Mouse (Mus musculus): ENCODE data around the gene Trim34b. TPM values are rescaled to one million over a fixed set of nuclear protein-coding genes. Genes with fewer than 3 reads are reported as not detected.

Trim34b gene
- total RNA-seq (2023), result 1 to 10 TPM; 1.5 to 1.6 TPM

GRCm38 (mm10) chr7:104329171-104329570 is at the start of gene Trim34b:
Gene Trim34b, plus strand, starts transcription at chr7:104329471.

GRCm38 (mm10) chr7:104287576-104288443 is 41.5 kb upstream of the Trim34b start, which contains the start of gene Trim5:
Gene Trim5, minus strand, starts transcription at chr7:104288094.

DNA sequence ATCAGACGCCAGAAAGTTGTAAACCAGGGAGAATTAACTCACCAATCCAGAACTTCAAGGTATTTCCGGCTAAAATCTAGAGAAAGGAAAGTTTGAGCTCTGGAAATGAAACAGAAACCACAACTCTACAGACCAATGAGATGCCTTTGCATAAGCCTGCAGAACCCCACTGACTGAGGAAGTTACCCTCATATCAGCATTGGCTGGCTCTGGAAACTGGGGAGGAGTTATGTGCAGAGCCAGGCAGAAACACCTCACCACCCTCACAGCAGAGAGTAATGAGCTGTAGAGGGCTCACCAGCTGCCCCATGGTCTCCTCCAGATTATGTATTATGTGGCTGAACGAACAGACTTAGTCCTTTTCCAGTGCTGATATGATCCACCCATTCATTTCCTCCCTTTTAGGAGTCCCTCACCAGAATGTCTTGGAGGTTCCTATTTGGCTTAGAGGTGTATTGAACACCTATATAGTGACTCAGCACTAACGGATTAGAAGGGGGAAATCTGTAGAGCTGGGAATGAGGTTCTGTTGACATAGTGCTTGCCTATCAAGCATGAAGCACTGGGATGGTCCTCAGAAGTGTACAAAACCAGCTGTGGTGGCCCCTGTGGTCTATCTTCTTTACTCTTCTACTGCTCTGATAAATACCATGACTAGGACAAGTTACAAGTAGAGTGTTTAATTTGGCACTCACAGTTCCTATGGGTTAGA is 13.7 kb upstream of the Trim34b start, which contains the start of gene Trim12a:
Gene Trim12a, minus strand, starts transcription at position 98 of the 712 bp plus-strand sequence.

GRCm38 (mm10) chr7:104352717-104353599 is 23.7 kb downstream of the Trim34b start, which contains the start of gene Trim12c:
Gene Trim12c, minus strand, starts transcription at chr7:104353362.

GRCm38 (mm10) chr7:104369736-104370414 is 40.6 kb downstream of the Trim34b start, which contains the start of gene Trim30b:
Gene Trim30b, minus strand, starts transcription at chr7:104369884.

Other genes starting within 250 kb of the Trim34b start
- gene Olfr645, start 244.0 kb upstream of the Trim34b start, total RNA-seq (2023), result not detected
- gene Olfr646, start 224.6 kb upstream of the Trim34b start, total RNA-seq (2023), result not detected
- gene Ubqln5, start 199.6 kb upstream of the Trim34b start, total RNA-seq (2023), result not detected
- gene Olfr643, start 192.1 kb upstream of the Trim34b start, total RNA-seq (2023), result not detected
- gene Ubqln3, start 186.2 kb upstream of the Trim34b start, total RNA-seq (2023), result not detected
- gene Ubqlnl, start 178.9 kb upstream of the Trim34b start, total RNA-seq (2023), result not detected
- gene Olfm5, start 164.6 kb upstream of the Trim34b start, total RNA-seq (2023), result not detected
- gene Olfr648, start 146.1 kb upstream of the Trim34b start, total RNA-seq (2023), result not detected
- not detected for gene Olfr649, start 133.5 kb upstream of the Trim34b start, total RNA-seq (2023)
- gene Trim6, start 110.7 kb upstream of the Trim34b start, total RNA-seq (2023), result 1 to 10 TPM; 1.8 to 2.1 TPM
- 10 to 100 TPM; 14.4 to 18.2 TPM for gene Trim34a, start 85.0 kb upstream of the Trim34b start, total RNA-seq (2023)
- gene Trim5, start 41.4 kb upstream of the Trim34b start, total RNA-seq (2023), result 10 to 100 TPM; 13.1 to 13.3 TPM
- 10 to 100 TPM; 60.5 to 62.7 TPM for gene Trim12a, start 14.0 kb upstream of the Trim34b start, total RNA-seq (2023)
- 10 to 100 TPM; 29.1 to 32.0 TPM for gene Trim12c, start 23.9 kb downstream of the Trim34b start, total RNA-seq (2023)
- gene Trim30b, start 40.4 kb downstream of the Trim34b start, total RNA-seq (2023), result 10 to 100 TPM; 55.8 to 60.5 TPM
- under 1 TPM; 0.64 to 0.73 TPM for gene Trim30c, start 71.4 kb downstream of the Trim34b start, total RNA-seq (2023)
- 10 to 100 TPM; 39.9 to 50.2 TPM for gene Trim30a, start 135.7 kb downstream of the Trim34b start, total RNA-seq (2023)
- gene Trim30d, start 178.4 kb downstream of the Trim34b start, total RNA-seq (2023), result 10 to 100 TPM in 1 of 2 experiments, 1 to 10 TPM in 1; 9.8 to 10.1 TPM
- gene Olfr651, start 220.7 kb downstream of the Trim34b start, total RNA-seq (2023), result not detected
- not detected for gene Olfr652, start 231.4 kb downstream of the Trim34b start, total RNA-seq (2023)
- not detected for gene Olfr653, start 247.8 kb downstream of the Trim34b start, total RNA-seq (2023)

All from neutrophil, adult 59 days (primary cell).